Mouse (Mus musculus) limb, embryonic 15.5 days (tissue): ENCODE data around the gene Akr1c18. TPM values are rescaled to one million over a fixed set of nuclear protein-coding genes. Genes with fewer than 3 reads are reported as not detected.
"Not testable (repeated sequence)": the region's sequence is repeated elsewhere in the genome, so short reads cannot be mapped to it uniquely, and the experiment has no call there.

Experiments
- ATAC-seq: fragments of 200-750 bp; cut with Nextera tagmentation; 2 replicates; pipeline ENCODE4 v1.8.0; 2017; ENCODE audit warnings: low read depth, moderate TSS enrichment; ENCODE audit not compliant: insufficient number of reproducible peaks, low FRiP score, low TSS enrichment
- H3K27ac ChIP-seq: fragments of 300-500 bp; sonication (generic); 2 replicates; pipeline ENCODE4 v1.5.1; 2015; ENCODE audit warnings: moderate library complexity, mild to moderate bottlenecking, inconsistent platforms
- H3K27me3 ChIP-seq: fragments of 300-500 bp; sonication (generic); 2 replicates; pipeline ENCODE4 v1.6.1; 2015; ENCODE audit warnings: inconsistent platforms
- H3K36me3 ChIP-seq: fragments of 300-500 bp; sonication (generic); 2 replicates; pipeline ENCODE4 v1.6.1; 2015; ENCODE audit warnings: inconsistent platforms
- H3K4me1 ChIP-seq: fragments of 300-500 bp; sonication (generic); 2 replicates; pipeline ENCODE4 v1.6.1; 2015; ENCODE audit warnings: inconsistent platforms
- H3K4me2 ChIP-seq: fragments of 300-500 bp; sonication (generic); 2 replicates; pipeline ENCODE4 v1.6.1; 2015; ENCODE audit warnings: mild to moderate bottlenecking, inconsistent platforms
- H3K4me3 ChIP-seq: fragments of 300-500 bp; sonication (generic); 2 replicates; pipeline ENCODE4 v1.5.1; 2015; ENCODE audit warnings: mild to moderate bottlenecking, inconsistent platforms
- H3K9ac ChIP-seq: fragments of 300-500 bp; sonication (generic); 2 replicates; pipeline ENCODE4 v1.6.1; 2015; ENCODE audit warnings: inconsistent platforms
- H3K9me3 ChIP-seq: fragments of 300-500 bp; sonication (generic); 2 replicates; pipeline ENCODE4 v1.6.1; 2016; ENCODE audit warnings: inconsistent platforms
- WGBS: fragments of 180-500 bp; shearing (Covaris S2); methylation state at CpG from one replicate; pipeline ENCODE4 v1.1.7; 2015; 5-methylcytosine and 5-hydroxymethylcytosine counted together
- polyA plus RNA-seq: library from polyadenylated mRNA; unstranded; fragments of >200 nt; fragmentation: Nextera tagmentation; extraction: Ambion mirVana; gene quantifications from 2 replicates; pipeline ENCODE4 v1.2.1, GENCODE M21; 2015

Akr1c18 gene
- polyA plus RNA-seq, result 0.24 and 1.1 TPM in 2 replicates

DNA sequence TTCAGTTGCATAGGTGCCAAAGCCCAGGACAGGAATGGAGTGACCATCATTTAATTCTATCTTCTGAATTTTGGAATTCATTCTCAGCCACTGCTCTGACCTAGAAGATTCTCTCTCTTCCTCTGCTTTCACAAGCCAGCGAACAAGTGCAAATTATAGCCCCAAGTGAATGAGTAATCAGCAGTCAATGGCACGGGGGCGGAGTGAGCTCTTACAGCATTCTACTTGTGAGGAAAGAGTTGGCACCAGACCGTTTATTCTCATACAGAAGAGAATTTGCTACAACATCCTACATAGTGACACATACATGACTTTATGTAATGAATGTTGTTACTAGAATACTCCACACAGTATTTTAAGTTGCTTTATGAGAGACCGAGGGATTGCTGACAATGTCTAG, at the start of gene Akr1c18:
Akr1c18 (minus strand) TSS at position 137 of the 400 bp plus-strand sequence.
- 75% methylated on average over 5 of the region's 5 CpGs for WGBS
- no peak within 1 kb of the TSS for H3K9ac ChIP-seq

DNA sequence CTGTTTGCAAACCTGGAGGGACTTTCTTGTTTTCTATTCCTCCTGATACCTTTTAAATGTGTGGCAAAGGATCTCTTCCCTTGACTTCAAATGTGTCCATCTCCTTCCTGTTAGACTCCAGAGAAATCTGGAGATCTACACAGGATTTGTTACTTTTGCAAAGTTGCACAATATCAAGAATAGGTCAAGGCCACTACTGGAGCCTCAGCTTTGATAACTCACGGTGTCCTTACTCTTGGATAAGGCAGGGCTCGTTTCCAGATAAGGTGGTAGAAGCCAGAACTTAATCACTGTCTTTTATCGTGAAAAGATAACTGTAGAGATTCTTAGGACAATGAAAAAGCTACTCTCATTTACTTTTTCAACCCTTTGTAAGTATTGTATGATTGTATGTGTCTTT, 42.1 kb upstream of the Akr1c18 start:
- H3K27me3 ChIP-seq, result no peaks in the 10 kb centered on the region
- H3K4me2 ChIP-seq, result no peak overlapping the region
- no peaks in the 10 kb centered on the region for H3K4me1 ChIP-seq
- no peaks in the 10 kb centered on the region for H3K9me3 ChIP-seq
- no peaks in the 10 kb centered on the region for H3K36me3 ChIP-seq
- WGBS, result 77% methylated on average over 3 of the region's 3 CpGs
- no peak overlapping the region for H3K27ac ChIP-seq
- no peak overlapping the region for H3K9ac ChIP-seq
- no peak for ATAC-seq
- no peak overlapping the region for H3K4me3 ChIP-seq

More for the DNA sequence above, at the start of gene Akr1c18:
- Histone ChIP-seq H3K4me3 (no peak within 1 kb of the TSS), H3K4me1 (no peaks in the 10 kb centered on the region), H3K27ac (no peak within 1 kb of the TSS), H3K36me3 (no peaks in the 10 kb centered on the region), H3K27me3 (no peaks in the 10 kb centered on the region), H3K4me2 (no peak within 1 kb of the TSS), H3K9me3 (no peaks in the 10 kb centered on the region)
- ATAC-seq, result no peak

DNA sequence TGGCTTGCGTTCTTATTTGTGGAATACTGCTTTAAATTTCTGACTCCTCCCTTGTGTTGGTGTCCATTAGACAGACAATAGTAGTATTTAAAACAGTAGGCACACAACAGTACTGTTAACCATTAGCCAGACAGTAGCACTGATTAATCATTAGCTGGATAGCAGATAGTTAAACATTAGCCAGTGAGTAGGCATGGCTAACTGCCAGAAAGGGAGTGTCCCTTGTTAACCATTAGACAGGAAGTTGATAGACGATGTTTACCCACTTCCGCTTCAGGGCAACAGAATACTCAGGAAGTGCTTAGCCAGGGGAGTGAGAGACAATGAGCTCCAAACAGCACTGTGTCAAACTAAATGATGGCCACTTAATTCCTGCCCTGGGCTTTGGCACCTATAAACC, 40.5 kb upstream of the Akr1c18 start, which contains the start of gene Akr1c13:
Akr1c13 (plus strand) TSS at position 247 of the 400 bp plus-strand sequence.
- no peaks in the 10 kb centered on the region for H3K27me3 ChIP-seq
- no peaks in the 10 kb centered on the region for H3K36me3 ChIP-seq
- ATAC-seq, result no peak
- 48% methylated on average over 3 of the region's 3 CpGs for WGBS
- no peak within 1 kb of the TSS for H3K27ac ChIP-seq
- no peaks in the 10 kb centered on the region for H3K9me3 ChIP-seq
- H3K4me2 ChIP-seq, result no peak within 1 kb of the TSS
- no peaks in the 10 kb centered on the region for H3K4me1 ChIP-seq
- H3K9ac ChIP-seq, result no peak within 1 kb of the TSS
- H3K4me3 ChIP-seq, result no peak within 1 kb of the TSS

DNA sequence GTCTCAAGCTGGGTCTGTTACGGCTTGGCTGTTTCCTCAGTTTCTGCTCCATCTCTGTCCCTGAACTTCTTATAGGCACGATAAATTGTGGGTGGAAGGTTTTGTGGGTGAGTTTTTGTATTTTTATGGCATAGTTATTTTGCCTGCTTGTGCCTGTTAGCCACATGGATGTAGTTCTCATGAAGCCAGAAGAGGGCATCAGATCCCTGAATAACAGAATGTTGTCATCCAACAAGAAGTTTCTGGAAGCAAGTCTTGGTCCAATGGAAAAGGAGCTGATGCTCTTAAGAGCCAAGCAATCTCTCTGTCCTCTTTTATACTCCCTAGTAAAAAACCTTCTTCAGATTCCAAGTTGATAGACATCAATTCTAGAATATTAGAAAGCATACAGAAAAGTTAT, 37.7 kb upstream of the Akr1c18 start:
- Histone ChIP-seq H3K27me3 (no peaks in the 10 kb centered on the region), H3K4me3 (no peak overlapping the region), H3K4me2 (no peak overlapping the region), H3K9me3 (no peaks in the 10 kb centered on the region), H3K27ac (no peak overlapping the region), H3K4me1 (no peaks in the 10 kb centered on the region), H3K9ac (no peak overlapping the region), H3K36me3 (no peaks in the 10 kb centered on the region)
- WGBS, result 64% methylated on average over 2 of the region's 2 CpGs
- ATAC-seq, result no peak

DNA sequence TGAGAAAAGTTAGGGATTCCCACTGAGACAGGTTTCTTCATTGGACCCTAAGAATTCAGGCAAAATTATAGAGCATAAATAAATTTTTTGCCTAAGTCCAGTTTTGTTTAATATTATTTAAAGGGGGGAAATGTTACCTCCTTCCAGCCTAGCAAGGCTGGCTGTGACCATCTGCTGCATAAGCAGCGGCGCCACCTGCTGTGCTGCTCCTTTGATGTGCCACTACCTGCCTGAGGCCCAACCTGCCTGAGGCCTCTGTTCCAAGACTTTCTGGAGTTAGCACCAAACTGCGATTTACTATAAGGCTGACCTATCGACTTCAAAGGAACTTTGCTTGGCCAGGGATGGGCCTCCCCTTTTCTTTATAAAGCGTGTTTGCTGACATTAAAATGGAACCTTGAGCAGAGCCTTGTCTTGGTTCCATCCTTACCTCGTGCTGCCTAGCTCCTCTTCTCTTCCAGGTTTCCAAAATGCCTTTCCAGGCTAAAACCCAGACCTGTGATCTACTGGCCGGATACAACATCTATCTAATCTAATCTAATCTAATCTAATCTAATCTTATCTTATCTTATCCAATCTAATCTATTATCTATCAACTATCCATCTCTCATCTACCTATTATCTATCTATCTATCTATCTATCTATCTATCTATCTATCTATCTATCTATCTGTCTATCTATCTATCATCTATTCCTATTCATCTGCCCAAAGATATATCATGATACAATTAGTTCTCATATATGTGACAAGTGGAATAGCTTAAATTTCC, 36.4 kb upstream of the Akr1c18 start:
- H3K4me3 ChIP-seq, H3K4me1 ChIP-seq, H3K4me2 ChIP-seq, H3K36me3 ChIP-seq, H3K27me3 ChIP-seq, H3K9ac ChIP-seq, H3K9me3 ChIP-seq, ATAC-seq, H3K27ac ChIP-seq: not testable (repeated sequence)
- 50% methylated on average over 7 of the region's 7 CpGs for WGBS

DNA sequence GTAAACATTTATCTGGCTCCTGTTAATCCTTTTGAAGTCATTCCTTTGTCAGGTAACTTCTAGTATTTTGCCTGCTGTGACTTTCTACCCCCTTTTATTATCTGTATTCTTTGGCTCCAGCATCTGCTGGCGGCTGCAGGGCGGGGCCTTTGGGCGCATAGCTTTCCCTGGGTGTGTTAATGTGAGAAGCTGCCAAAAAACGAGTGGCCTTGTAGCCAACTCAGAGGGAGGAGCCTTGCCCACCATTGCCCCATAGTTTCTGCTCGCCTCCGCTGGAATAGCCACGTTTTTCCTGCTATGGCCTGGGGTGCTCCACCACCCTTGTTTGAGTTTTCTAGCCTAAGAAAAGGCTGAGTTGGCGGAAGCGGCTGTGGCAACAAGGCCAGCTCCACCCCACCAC, 32.7 kb upstream of the Akr1c18 start:
- 73% methylated on average over 9 of the region's 9 CpGs for WGBS
- no peaks in the 10 kb centered on the region for H3K36me3 ChIP-seq
- H3K27ac ChIP-seq, result no peak overlapping the region
- no peak for ATAC-seq
- no peaks in the 10 kb centered on the region for H3K4me1 ChIP-seq
- H3K9ac ChIP-seq, result no peak overlapping the region
- H3K4me3 ChIP-seq, result no peak overlapping the region
- H3K27me3 ChIP-seq, result no peaks in the 10 kb centered on the region
- no peak overlapping the region for H3K4me2 ChIP-seq
- H3K9me3 ChIP-seq, result no peaks in the 10 kb centered on the region

DNA sequence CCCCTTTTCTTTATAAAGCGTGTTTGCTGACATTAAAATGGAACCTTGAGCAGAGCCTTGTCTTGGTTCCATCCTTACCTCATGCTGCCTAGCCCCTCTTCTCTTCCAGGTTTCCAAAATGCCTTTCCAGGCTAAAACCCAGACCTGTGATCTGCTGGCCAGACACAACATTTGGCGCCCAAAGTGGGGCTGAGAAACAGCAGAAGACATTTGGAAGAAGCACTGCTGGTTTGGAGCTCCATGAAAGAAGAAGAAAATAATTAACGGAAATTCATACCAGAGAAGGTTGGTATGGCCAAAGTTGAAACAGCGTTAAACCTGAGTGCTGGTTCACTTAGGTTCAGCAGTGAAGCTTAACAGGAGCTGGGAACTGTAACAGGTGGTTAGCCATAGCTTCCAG, 30.9 kb upstream of the Akr1c18 start:
- H3K36me3 ChIP-seq, H3K4me2 ChIP-seq, H3K9ac ChIP-seq, ATAC-seq, H3K27me3 ChIP-seq, H3K27ac ChIP-seq, H3K4me1 ChIP-seq, H3K9me3 ChIP-seq, H3K4me3 ChIP-seq: not testable (repeated sequence)
- 93% methylated on average over 4 of the region's 4 CpGs for WGBS

DNA sequence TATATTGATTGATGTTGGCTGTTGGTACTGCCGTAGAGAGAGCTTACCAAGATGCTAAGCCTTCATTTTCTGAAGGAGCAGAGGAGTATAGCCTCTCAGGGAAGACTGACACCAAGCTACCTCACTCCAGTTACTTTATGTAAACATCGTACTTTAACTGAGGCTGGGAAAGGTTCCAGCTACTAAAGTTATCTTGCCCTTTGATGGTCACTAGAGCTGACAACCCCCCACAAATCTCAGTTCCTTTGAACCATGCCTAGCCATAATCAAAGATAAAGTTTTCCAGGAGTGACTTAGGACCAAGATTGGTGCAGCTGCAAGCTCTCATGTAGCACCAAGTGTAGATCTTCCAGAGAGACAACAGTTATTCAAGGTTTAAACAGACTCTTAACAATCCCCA, 22.5 kb upstream of the Akr1c18 start:
- no peak for ATAC-seq
- Histone ChIP-seq H3K4me1 (no peaks in the 10 kb centered on the region), H3K9ac (no peak overlapping the region), H3K4me3 (no peak overlapping the region), H3K9me3 (no peaks in the 10 kb centered on the region), H3K27ac (no peak overlapping the region), H3K27me3 (no peaks in the 10 kb centered on the region), H3K36me3 (no peaks in the 10 kb centered on the region), H3K4me2 (no peak overlapping the region)
- WGBS, result 26% methylated on average over 2 of the region's 2 CpGs

DNA sequence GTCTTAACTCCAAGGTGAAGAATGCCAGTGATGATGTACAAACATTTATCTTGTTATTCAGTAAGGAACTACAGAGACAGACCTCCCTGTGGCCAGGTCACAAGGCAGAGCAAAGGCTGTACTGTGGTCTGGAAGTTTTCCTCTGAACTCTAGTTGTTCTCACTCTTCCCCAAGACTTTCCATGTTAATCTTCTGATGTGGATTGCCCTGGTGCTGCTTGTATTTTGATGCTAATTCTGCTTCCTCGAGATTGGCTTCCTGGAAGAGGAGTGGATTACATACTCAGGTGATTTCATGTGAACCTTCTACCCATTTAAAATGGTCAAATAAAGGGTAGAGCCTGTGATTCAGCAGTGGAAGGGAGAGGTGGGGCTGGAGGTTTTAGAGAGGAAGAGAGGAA, 17.6 kb upstream of the Akr1c18 start:
- Histone ChIP-seq H3K4me1 (no peaks in the 10 kb centered on the region), H3K9ac (no peak overlapping the region), H3K4me3 (no peak overlapping the region), H3K27me3 (no peaks in the 10 kb centered on the region), H3K27ac (no peak overlapping the region), H3K4me2 (no peak overlapping the region), H3K9me3 (no peaks in the 10 kb centered on the region), H3K36me3 (no peaks in the 10 kb centered on the region)
- 45% methylated on average over 1 of the region's 1 CpGs for WGBS
- ATAC-seq, result no peak

DNA sequence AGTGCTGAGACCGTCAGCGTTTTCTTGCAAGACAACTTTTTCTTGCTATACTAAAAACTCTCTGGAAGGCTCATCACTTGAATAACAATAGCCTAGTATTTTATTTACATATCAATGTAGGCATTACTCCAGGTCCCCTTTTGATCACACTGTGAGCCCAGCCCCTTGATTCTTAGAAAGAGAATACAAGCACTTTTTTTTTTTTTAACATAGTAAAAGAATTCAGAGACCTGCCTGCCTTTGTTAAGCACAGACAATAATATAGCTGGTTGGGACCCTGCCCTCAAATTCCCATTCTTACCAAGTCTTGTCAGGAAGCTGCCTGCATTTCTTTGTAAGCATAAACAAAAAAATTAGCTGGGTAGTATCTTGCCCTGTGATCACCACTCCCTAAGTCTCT, 4.8 kb upstream of the Akr1c18 start:
- ATAC-seq, result no peak
- Histone ChIP-seq H3K9me3 (no peaks in the 10 kb centered on the region), H3K27ac (no peak overlapping the region), H3K4me3 (no peak overlapping the region), H3K9ac (no peak overlapping the region), H3K4me1 (no peaks in the 10 kb centered on the region), H3K36me3 (no peaks in the 10 kb centered on the region), H3K4me2 (no peak overlapping the region), H3K27me3 (no peaks in the 10 kb centered on the region)
- WGBS, result 71% methylated on average over 2 of the region's 2 CpGs

DNA sequence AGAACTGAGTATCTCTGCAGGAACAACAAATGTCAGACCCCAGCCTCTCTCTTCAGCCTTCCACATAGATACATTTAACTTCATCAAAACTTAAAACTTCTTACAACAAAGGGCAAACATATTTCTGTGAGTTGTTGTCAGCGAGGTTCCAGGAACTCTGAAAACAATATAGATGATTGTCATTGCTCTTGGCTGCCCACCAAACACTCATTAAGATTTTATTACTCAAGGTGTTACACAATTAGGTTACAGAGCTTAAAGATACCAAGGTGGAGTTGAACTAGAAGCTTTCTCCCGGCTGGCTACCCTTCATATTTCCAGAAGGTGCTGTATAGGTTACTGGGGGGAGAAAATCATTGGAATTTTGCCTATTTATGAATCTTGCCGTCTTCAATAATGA, 3.1 kb upstream of the Akr1c18 start:
- no peaks in the 10 kb centered on the region for H3K36me3 ChIP-seq
- H3K4me1 ChIP-seq, result no peaks in the 10 kb centered on the region
- WGBS, result 43% methylated on average over 3 of the region's 3 CpGs
- no peak for ATAC-seq
- no peak overlapping the region for H3K27ac ChIP-seq
- H3K9ac ChIP-seq, result no peak overlapping the region
- H3K9me3 ChIP-seq, result no peaks in the 10 kb centered on the region
- H3K27me3 ChIP-seq, result no peaks in the 10 kb centered on the region
- H3K4me2 ChIP-seq, result no peak overlapping the region
- H3K4me3 ChIP-seq, result no peak overlapping the region

DNA sequence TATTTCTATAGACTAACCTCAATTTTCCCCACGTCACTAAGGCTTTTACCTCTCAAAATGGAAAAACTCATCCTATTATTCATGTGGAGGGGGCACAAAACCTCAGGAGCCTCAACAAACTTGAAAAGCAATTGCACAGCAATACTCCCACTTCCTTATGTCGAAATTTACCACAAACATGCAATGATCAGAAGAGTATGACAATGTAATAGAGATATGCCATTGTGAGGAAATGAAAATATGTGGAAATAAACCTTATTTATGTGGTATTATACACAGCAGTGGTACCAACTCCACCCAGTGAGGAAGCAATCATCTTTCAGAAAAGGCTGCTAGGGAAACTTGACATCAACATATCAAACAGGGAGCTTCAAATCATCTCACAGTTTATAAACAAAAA, 2.5 kb upstream of the Akr1c18 start:
- no peak overlapping the region for H3K4me3 ChIP-seq
- no peaks in the 10 kb centered on the region for H3K27me3 ChIP-seq
- no peaks in the 10 kb centered on the region for H3K4me1 ChIP-seq
- H3K4me2 ChIP-seq, result no peak overlapping the region
- no peaks in the 10 kb centered on the region for H3K9me3 ChIP-seq
- no peak overlapping the region for H3K9ac ChIP-seq
- no peak for ATAC-seq
- WGBS, result 62% methylated on average over 2 of the region's 2 CpGs
- H3K27ac ChIP-seq, result no peak overlapping the region
- H3K36me3 ChIP-seq, result no peaks in the 10 kb centered on the region

DNA sequence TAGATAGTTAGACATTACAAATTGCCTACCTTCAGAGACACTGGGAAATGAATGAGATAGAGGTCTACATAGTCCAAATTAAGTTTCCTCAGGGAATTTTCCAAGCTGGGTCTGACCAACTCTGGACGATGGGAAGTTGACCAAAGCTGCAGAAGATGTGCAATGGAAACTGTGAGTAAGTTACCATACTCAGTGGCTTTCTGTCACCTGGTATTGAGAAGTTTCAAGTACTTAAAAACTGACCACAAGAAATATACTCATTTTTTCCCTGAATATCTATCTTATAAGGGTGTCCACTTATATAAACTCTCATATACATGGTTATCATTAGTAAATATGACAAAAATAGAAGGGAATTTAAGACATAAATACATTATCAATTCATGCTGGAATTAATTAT, 6.2 kb downstream of the Akr1c18 start:
- WGBS, result 62% methylated on average over 1 of the region's 1 CpGs
- Histone ChIP-seq H3K4me3 (no peak overlapping the region), H3K27ac (no peak overlapping the region), H3K9ac (no peak overlapping the region), H3K9me3 (no peaks in the 10 kb centered on the region), H3K4me2 (no peak overlapping the region), H3K36me3 (no peaks in the 10 kb centered on the region), H3K4me1 (no peaks in the 10 kb centered on the region), H3K27me3 (no peaks in the 10 kb centered on the region)
- ATAC-seq, result no peak
